Mouse (Mus musculus) embryonic facial prominence, embryonic 10.5 days (tissue): ENCODE measurements around the gene Tspan31. TPM values are rescaled to one million over a fixed set of nuclear protein-coding genes. Genes with fewer than 3 reads are reported as not detected.
A peak's percentile ranks its signal among the peaks of the same experiment; 100 is the strongest.
"Not testable (repeated sequence)": the region's sequence is repeated elsewhere in the genome, so short reads cannot be mapped to it uniquely, and the experiment has no call there.

Experiments
- DNase-seq: peaks from one replicate; pipeline ENCODE4 v3.0.0-alpha.2; 2017; ENCODE audit warnings: low spot score
- H3K27ac ChIP-seq: fragments of 300-500 bp; sonication (generic); replicated peaks from 2 replicates; pipeline ENCODE4 v1.5.1; 2016; ENCODE audit warnings: mild to moderate bottlenecking
- H3K27me3 ChIP-seq: fragments of 300-500 bp; sonication (generic); replicated peaks from 2 replicates; pipeline ENCODE4 v1.6.1; 2016; ENCODE audit warnings: low read depth, mild to moderate bottlenecking; ENCODE audit not compliant: poor library complexity, severe bottlenecking
- H3K36me3 ChIP-seq: fragments of 300-500 bp; sonication (generic); replicated peaks from 2 replicates; pipeline ENCODE4 v1.6.1; 2016; ENCODE audit warnings: mild to moderate bottlenecking, moderate library complexity
- H3K4me1 ChIP-seq: fragments of 300-500 bp; sonication (generic); 2 replicates; pipeline ENCODE4 v1.6.1; 2016
- H3K4me3 ChIP-seq: fragments of 300-500 bp; sonication (generic); 2 replicates; pipeline ENCODE4 v1.5.1; 2016; ENCODE audit warnings: mild to moderate bottlenecking, moderate library complexity
- H3K9me3 ChIP-seq: fragments of 300-500 bp; sonication (generic); 2 replicates; pipeline ENCODE4 v1.6.1; 2016; ENCODE audit warnings: mild to moderate bottlenecking
- WGBS: fragments of 180-500 bp; shearing (Covaris S2); methylation state at CpG from one replicate; pipeline ENCODE4 v1.1.7; 2016; 5-methylcytosine and 5-hydroxymethylcytosine counted together
- polyA plus RNA-seq: library from polyadenylated mRNA; unstranded; fragments of >200 nt; fragmentation: Nextera tagmentation; extraction: Ambion mirVana; gene quantifications from 2 replicates; pipeline ENCODE4 v1.2.1, GENCODE M21; 2016

Gene Tspan31
- polyA plus RNA-seq, 1 experiment from 2014 or later: 168 TPM

- Histone ChIP-seq H3K27ac (0 out of 2 replicates have a peak overlapping the region, but pooled peaks have one; percentile 92), H3K4me1 (peaks cover 42% of the 10 kb centered on the region), H3K4me3 (peak overlapping the region; percentile 79), H3K36me3 (peaks cover 26% of the 10 kb centered on the region), H3K27me3 (peaks cover 15% of the 10 kb centered on the region), H3K9me3 (no peaks in the 10 kb centered on the region)
- 84% methylated on average over 9 of the region's 9 CpGs for WGBS
- DNase-seq: no peak
These were observed 1.1 kb upstream of the Tspan31 start for GRCm38 (mm10) chr10:127071203-127071602.

GRCm38 (mm10) chr10:127069281-127070189, 529 bp downstream of the Tspan31 start:
- H3K4me3 ChIP-seq: peak overlapping the region; percentile 79
- WGBS: 10% methylated on average over 30 of the region's 30 CpGs
- H3K4me1 ChIP-seq: peaks cover 46% of the 10 kb centered on the region

GRCm38 (mm10) chr10:127068360-127069038, 1.6 kb downstream of the Tspan31 start:
- Histone ChIP-seq H3K9me3 (no peaks in the 10 kb centered on the region), H3K4me3 (peak overlapping the region; percentile 79), H3K27ac (peak overlapping the region; percentile 92; the same call in 1 of the 2 replicates), H3K36me3 (peaks cover 46% of the 10 kb centered on the region), H3K27me3 (no peaks in the 10 kb centered on the region), H3K4me1 (peaks cover 47% of the 10 kb centered on the region)
- no peak for DNase-seq
- WGBS: 83% methylated on average over 9 of the region's 9 CpGs

More at GRCm38 (mm10) chr10:127069281-127070189, 529 bp downstream of the Tspan31 start:
- peak; percentile 54 for DNase-seq
- Histone ChIP-seq H3K36me3 (peaks cover 43% of the 10 kb centered on the region), H3K27ac (peak overlapping the region; percentile 92), H3K27me3 (no peaks in the 10 kb centered on the region), H3K9me3 (no peaks in the 10 kb centered on the region)

GRCm38 (mm10) chr10:127066519-127067018, 3.5 kb downstream of the Tspan31 start:
- DNase-seq: peak; percentile 20
- Histone ChIP-seq H3K9me3 (no peaks in the 10 kb centered on the region), H3K4me3 (peak overlapping the region; percentile 23; the same call in 1 of the 2 replicates), H3K36me3 (peaks cover 46% of the 10 kb centered on the region), H3K27ac (no peak overlapping the region), H3K4me1 (peaks cover 53% of the 10 kb centered on the region), H3K27me3 (peaks cover 7% of the 10 kb centered on the region)
- 88% methylated on average over 14 of the region's 14 CpGs for WGBS

- no peaks in the 10 kb centered on the region for H3K9me3 ChIP-seq
- DNase-seq: no peak
- H3K36me3 ChIP-seq: peaks cover 46% of the 10 kb centered on the region
- 90% methylated on average over 9 of the region's 9 CpGs for WGBS
- no peak overlapping the region for H3K27ac ChIP-seq
- peaks cover 51% of the 10 kb centered on the region for H3K4me1 ChIP-seq
- H3K27me3 ChIP-seq: peaks cover 13% of the 10 kb centered on the region
- H3K4me3 ChIP-seq: peak overlapping the region; percentile 93; the same call in 1 of the 2 replicates
These were observed 4.1 kb downstream of the Tspan31 start for GRCm38 (mm10) chr10:127065981-127066380.

DNA sequence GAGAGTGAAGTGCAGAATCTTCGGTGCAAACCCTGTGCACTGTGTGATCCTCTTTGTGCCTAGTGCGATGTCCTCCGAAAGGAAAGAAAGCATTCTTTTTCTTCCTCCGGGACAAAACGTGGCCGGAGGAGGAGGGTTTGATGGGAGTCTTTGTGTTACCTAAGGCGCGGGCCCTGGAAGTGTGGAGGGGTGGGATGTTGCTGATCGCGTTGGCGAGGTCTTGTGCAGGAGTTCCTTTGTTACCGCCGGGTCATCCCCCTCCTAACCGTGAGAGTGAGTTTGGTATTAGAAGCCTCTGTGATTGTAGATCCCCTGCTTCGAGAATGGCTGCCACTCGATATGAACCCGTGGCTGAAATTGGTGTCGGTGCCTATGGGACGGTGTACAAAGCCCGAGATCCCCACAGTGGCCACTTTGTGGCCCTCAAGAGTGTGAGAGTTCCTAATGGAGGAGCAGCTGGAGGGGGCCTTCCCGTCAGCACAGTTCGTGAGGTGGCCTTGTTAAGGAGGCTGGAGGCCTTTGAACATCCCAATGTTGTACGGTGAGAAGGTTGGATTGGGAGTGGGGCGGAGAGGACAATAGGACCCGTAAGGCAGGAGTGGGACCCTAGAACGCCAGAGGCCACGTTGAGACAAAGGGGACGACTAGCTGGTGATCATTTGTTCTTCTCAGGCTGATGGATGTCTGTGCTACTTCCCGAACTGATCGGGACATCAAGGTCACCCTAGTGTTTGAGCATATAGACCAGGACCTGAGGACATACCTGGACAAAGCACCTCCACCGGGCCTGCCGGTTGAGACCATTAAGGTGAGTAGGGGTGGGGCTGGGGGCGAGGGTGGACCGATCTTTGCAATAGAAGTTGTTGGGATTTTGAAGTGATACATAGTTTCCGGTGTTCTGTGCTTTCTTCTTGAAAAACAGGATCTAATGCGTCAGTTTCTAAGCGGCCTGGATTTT, 5.9 kb downstream of the Tspan31 start:
- Histone ChIP-seq H3K4me1 (peaks cover 62% of the 10 kb centered on the region), H3K27ac (peak overlapping the region; percentile 100), H3K36me3 (peaks cover 46% of the 10 kb centered on the region), H3K4me3 (peak overlapping the region; percentile 93), H3K9me3 (no peaks in the 10 kb centered on the region), H3K27me3 (peaks cover 31% of the 10 kb centered on the region)
- WGBS: 16% methylated on average over 37 of the region's 37 CpGs
- peak; percentile 58 for DNase-seq

- Histone ChIP-seq H3K9me3 (no peaks in the 10 kb centered on the region), H3K4me3 (peak within 1 kb of the TSS; percentile 93), H3K36me3 (peaks cover 41% of the 10 kb centered on the region), H3K27ac (peak within 1 kb of the TSS; percentile 100), H3K27me3 (peaks cover 39% of the 10 kb centered on the region), H3K4me1 (peaks cover 62% of the 10 kb centered on the region)
- DNase-seq: peak; percentile 100
- under 1% methylated on average over 46 of the region's 46 CpGs for WGBS
These were observed 6.7 kb downstream of the Tspan31 start, which contains the start of gene Cdk4 for GRCm38 (mm10) chr10:127063239-127063872. Cdk4 (plus strand) TSS chr10:127063534.

DNA sequence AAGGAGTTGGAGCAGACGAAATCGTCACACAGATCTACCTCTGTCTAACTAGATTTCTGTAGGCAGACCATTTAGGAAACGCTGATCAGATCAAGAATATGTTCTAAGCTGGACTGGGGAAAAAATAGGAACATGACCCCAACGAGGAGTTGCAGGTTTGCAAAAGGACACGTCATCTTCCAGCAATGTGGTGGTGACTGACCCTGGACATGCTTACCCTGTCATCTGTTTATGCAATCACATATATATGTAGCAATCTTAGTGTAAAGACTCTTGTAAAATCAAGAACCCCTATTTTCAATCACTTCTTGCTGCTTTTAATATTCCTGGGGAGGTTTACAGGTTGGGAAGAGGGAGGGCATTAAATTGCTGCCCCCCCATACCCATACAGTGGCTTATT, 7.6 kb downstream of the Tspan31 start:
- Histone ChIP-seq H3K4me1 (peaks cover 62% of the 10 kb centered on the region), H3K36me3 (peaks cover 35% of the 10 kb centered on the region), H3K27ac (peak overlapping the region; percentile 100; the same call in 1 of the 2 replicates), H3K9me3 (no peaks in the 10 kb centered on the region), H3K27me3 (peaks cover 47% of the 10 kb centered on the region), H3K4me3 (peak overlapping the region; percentile 93)
- 83% methylated on average over 5 of the region's 5 CpGs for WGBS
- DNase-seq: no peak

DNA sequence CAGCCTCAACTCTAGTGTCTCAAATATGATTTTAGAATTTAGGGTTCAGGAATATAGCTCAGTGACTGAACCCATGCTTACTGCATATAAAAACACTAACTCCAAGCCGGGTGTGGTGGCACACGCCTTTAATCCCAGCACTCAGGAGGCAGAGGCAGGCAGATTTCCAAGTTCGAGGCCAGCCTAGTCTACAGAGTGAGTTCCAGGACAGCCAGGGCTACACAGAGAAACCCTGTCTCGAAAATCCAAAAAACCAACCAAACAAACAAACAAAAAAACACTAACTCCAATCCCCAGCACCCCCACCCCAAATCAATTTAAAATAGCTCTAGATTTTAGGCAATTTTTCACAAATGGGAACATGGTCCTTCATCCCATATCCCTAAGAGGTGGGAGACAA, 8.0 kb downstream of the Tspan31 start:
- not testable (repeated sequence) for DNase-seq, H3K9me3 ChIP-seq, H3K27ac ChIP-seq, H3K4me3 ChIP-seq
- WGBS: 85% methylated on average over 4 of the region's 4 CpGs
- peaks cover 52% of the 10 kb centered on the region for H3K27me3 ChIP-seq
- peaks cover 62% of the 10 kb centered on the region for H3K4me1 ChIP-seq
- peaks cover 35% of the 10 kb centered on the region for H3K36me3 ChIP-seq

GRCm38 (mm10) chr10:127061513-127061912, 8.6 kb downstream of the Tspan31 start:
- Histone ChIP-seq H3K27ac (no peak overlapping the region), H3K36me3 (peaks cover 35% of the 10 kb centered on the region), H3K9me3 (no peaks in the 10 kb centered on the region), H3K4me3 (no peak overlapping the region), H3K4me1 (peaks cover 58% of the 10 kb centered on the region), H3K27me3 (peaks cover 53% of the 10 kb centered on the region)
- WGBS: 73% methylated on average over 2 of the region's 2 CpGs
- no peak for DNase-seq

- WGBS: 36% methylated on average over 5 of the region's 5 CpGs
- no peak overlapping the region for H3K27ac ChIP-seq
- no peak for DNase-seq
- H3K4me3 ChIP-seq: peak overlapping the region; percentile 95; the same call in 1 of the 2 replicates
- peaks cover 35% of the 10 kb centered on the region for H3K36me3 ChIP-seq
- peaks cover 57% of the 10 kb centered on the region for H3K4me1 ChIP-seq
- H3K27me3 ChIP-seq: peaks cover 58% of the 10 kb centered on the region
- H3K9me3 ChIP-seq: no peaks in the 10 kb centered on the region
These were observed 9.0 kb downstream of the Tspan31 start for GRCm38 (mm10) chr10:127061085-127061484.
